Mouse (Mus musculus): ENCODE data around the gene Mast4. TPM values are rescaled to one million over a fixed set of nuclear protein-coding genes. Genes with fewer than 3 reads are reported as not detected.

Gene Mast4
- polyA plus RNA-seq, 2 experiments, result 0.71 to 1.5 TPM

GRCm38 (mm10) chr13:103260414-103260813 lies 73.9 kb downstream of the Mast4 start:
- Histone ChIP-seq H3K27me3 (ENCODE audit: control insufficient read depth, insufficient read depth, low read length) (no peaks in the 10 kb centered on the region), H3K4me3 (ENCODE audit: insufficient read depth in 1 of 2, low read depth in 2 of 2, low read length in 2 of 2) (no peak overlapping the region), H3K4me2 (ENCODE audit: low read depth) (no peak overlapping the region), H3K4me1 (replicated peaks; ENCODE audit: control insufficient read depth in 2 of 2, insufficient read depth in 2 of 2, low read length in 1 of 2) (no peaks in the 10 kb centered on the region), H3K9ac (replicated peaks) (no peak overlapping the region), H3K27ac (no peak overlapping the region), H3K36me3 (replicated peaks; ENCODE audit: control insufficient read depth, insufficient read depth, low read depth) (no peaks in the 10 kb centered on the region), H3K9me3 (ENCODE audit: control insufficient read depth, low read length) (no peaks in the 10 kb centered on the region)
- ATAC-seq (ENCODE audit: insufficient read depth), result no peak
- no peak for DNase-seq (ENCODE audit: low read depth in 3 of 3, low spot score in 3 of 3)
- TF ChIP-seq EP300 (IDR thresholded peaks at IDR 0.05; ENCODE audit: low read depth) (no peak), CTCF (IDR thresholded peaks at IDR 0.05; ENCODE audit: low read depth) (no peak)
- 50% methylated on average over 3 of the region's 3 CpGs for WGBS (ENCODE audit: insufficient replicate concordance)

- no peak for TF ChIP-seq EP300 (IDR thresholded peaks at IDR 0.05; ENCODE audit: low read depth)
- ATAC-seq (ENCODE audit: insufficient read depth) (no peak), DNase-seq (ENCODE audit: low read depth in 3 of 3, low spot score in 3 of 3) (no peak)
- Histone ChIP-seq H3K9ac (replicated peaks) (no peak overlapping the region), H3K4me2 (ENCODE audit: low read depth) (no peak overlapping the region), H3K27ac (no peak overlapping the region), H3K4me3 (ENCODE audit: insufficient read depth in 1 of 2, low read depth in 2 of 2, low read length in 2 of 2) (no peak overlapping the region), H3K27me3 (ENCODE audit: control insufficient read depth, insufficient read depth, low read length) (no peaks in the 10 kb centered on the region), H3K4me1 (replicated peaks; ENCODE audit: control insufficient read depth in 2 of 2, insufficient read depth in 2 of 2, low read length in 1 of 2) (no peaks in the 10 kb centered on the region), H3K9me3 (ENCODE audit: control insufficient read depth, low read length) (no peaks in the 10 kb centered on the region), H3K36me3 (replicated peaks; ENCODE audit: control insufficient read depth, insufficient read depth, low read depth) (no peaks in the 10 kb centered on the region)
- 41% methylated on average over 3 of the region's 3 CpGs for WGBS (ENCODE audit: insufficient replicate concordance)
Observed at GRCm38 (mm10) chr13:103258106-103258505, 76.2 kb downstream of the Mast4 start.

DNA sequence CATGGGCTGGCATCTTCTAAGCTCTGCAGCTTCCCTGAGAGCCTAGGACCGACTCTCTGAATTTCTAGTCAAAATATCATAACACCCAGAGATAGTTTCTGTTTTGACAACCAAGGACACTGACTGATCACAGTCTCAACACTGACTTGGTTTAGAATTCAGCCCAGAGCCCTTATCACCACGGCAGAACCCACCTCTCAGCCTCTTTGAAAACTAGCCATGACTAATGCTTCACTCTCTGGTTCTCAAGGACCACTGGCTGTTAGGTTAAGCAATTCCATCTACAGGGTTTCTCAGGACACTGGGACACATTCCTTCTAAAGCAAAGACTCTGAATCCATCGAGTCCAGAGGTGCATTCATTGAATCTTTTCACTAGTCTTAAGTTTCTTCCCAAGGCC lies 79.4 kb downstream of the Mast4 start:
- DNase-seq (ENCODE audit: low read depth in 3 of 3, low spot score in 3 of 3), result no peak

GRCm38 (mm10) chr13:103253077-103253476 lies 81.2 kb downstream of the Mast4 start:
- TF ChIP-seq EP300 (IDR thresholded peaks at IDR 0.05; ENCODE audit: low read depth) (no peak), CTCF (IDR thresholded peaks at IDR 0.05; ENCODE audit: low read depth) (no peak)
- WGBS (ENCODE audit: insufficient replicate concordance), result 74% methylated on average over 6 of the region's 6 CpGs
- DNase-seq (ENCODE audit: low read depth in 3 of 3, low spot score in 3 of 3) (no peak), ATAC-seq (ENCODE audit: insufficient read depth) (no peak)
- Histone ChIP-seq H3K4me3 (ENCODE audit: insufficient read depth in 1 of 2, low read depth in 2 of 2, low read length in 2 of 2) (no peak overlapping the region), H3K36me3 (replicated peaks; ENCODE audit: control insufficient read depth, insufficient read depth, low read depth) (no peaks in the 10 kb centered on the region), H3K9ac (replicated peaks) (no peak overlapping the region), H3K9me3 (ENCODE audit: control insufficient read depth, low read length) (no peaks in the 10 kb centered on the region), H3K4me2 (ENCODE audit: low read depth) (no peak overlapping the region), H3K27me3 (ENCODE audit: control insufficient read depth, insufficient read depth, low read length) (no peaks in the 10 kb centered on the region), H3K4me1 (replicated peaks; ENCODE audit: control insufficient read depth in 2 of 2, insufficient read depth in 2 of 2, low read length in 1 of 2) (no peaks in the 10 kb centered on the region), H3K27ac (no peak overlapping the region)

More for the DNA sequence above, 79.4 kb downstream of the Mast4 start:
- H3K4me3 ChIP-seq (ENCODE audit: insufficient read depth in 1 of 2, low read depth in 2 of 2, low read length in 2 of 2), result no peak overlapping the region
- H3K9ac ChIP-seq (replicated peaks), result no peak overlapping the region
- no peak for TF ChIP-seq EP300 (IDR thresholded peaks at IDR 0.05; ENCODE audit: low read depth)
- TF ChIP-seq CTCF (IDR thresholded peaks at IDR 0.05; ENCODE audit: low read depth), result no peak
- 46% methylated on average over 3 of the region's 3 CpGs for WGBS (ENCODE audit: insufficient replicate concordance)
- no peaks in the 10 kb centered on the region for H3K36me3 ChIP-seq (replicated peaks; ENCODE audit: control insufficient read depth, insufficient read depth, low read depth)
- no peaks in the 10 kb centered on the region for H3K9me3 ChIP-seq (ENCODE audit: control insufficient read depth, low read length)
- H3K4me1 ChIP-seq (replicated peaks; ENCODE audit: control insufficient read depth in 2 of 2, insufficient read depth in 2 of 2, low read length in 1 of 2), result no peaks in the 10 kb centered on the region
- ATAC-seq (ENCODE audit: insufficient read depth), result no peak
- no peak overlapping the region for H3K4me2 ChIP-seq (ENCODE audit: low read depth)
- no peak overlapping the region for H3K27ac ChIP-seq
- H3K27me3 ChIP-seq (ENCODE audit: control insufficient read depth, insufficient read depth, low read length), result no peaks in the 10 kb centered on the region

- Histone ChIP-seq H3K27me3 (ENCODE audit: control insufficient read depth, insufficient read depth, low read length) (no peaks in the 10 kb centered on the region), H3K4me2 (ENCODE audit: low read depth) (no peak overlapping the region), H3K36me3 (replicated peaks; ENCODE audit: control insufficient read depth, insufficient read depth, low read depth) (no peaks in the 10 kb centered on the region), H3K4me1 (replicated peaks; ENCODE audit: control insufficient read depth in 2 of 2, insufficient read depth in 2 of 2, low read length in 1 of 2) (no peaks in the 10 kb centered on the region), H3K4me3 (ENCODE audit: insufficient read depth in 1 of 2, low read depth in 2 of 2, low read length in 2 of 2) (no peak overlapping the region), H3K27ac (no peak overlapping the region), H3K9me3 (ENCODE audit: control insufficient read depth, low read length) (no peaks in the 10 kb centered on the region), H3K9ac (replicated peaks) (no peak overlapping the region)
- DNase-seq (ENCODE audit: low read depth in 3 of 3, low spot score in 3 of 3) (no peak), ATAC-seq (ENCODE audit: insufficient read depth) (no peak)
- TF ChIP-seq EP300 (IDR thresholded peaks at IDR 0.05; ENCODE audit: low read depth) (no peak), CTCF (IDR thresholded peaks at IDR 0.05; ENCODE audit: low read depth) (no peak)
- 38% methylated on average over 14 of the region's 14 CpGs for WGBS (ENCODE audit: insufficient replicate concordance)
Observed at GRCm38 (mm10) chr13:103248102-103249054, 85.9 kb downstream of the Mast4 start.

All from liver, embryonic 14.5 days (tissue).